In the genomic region with DNA sequence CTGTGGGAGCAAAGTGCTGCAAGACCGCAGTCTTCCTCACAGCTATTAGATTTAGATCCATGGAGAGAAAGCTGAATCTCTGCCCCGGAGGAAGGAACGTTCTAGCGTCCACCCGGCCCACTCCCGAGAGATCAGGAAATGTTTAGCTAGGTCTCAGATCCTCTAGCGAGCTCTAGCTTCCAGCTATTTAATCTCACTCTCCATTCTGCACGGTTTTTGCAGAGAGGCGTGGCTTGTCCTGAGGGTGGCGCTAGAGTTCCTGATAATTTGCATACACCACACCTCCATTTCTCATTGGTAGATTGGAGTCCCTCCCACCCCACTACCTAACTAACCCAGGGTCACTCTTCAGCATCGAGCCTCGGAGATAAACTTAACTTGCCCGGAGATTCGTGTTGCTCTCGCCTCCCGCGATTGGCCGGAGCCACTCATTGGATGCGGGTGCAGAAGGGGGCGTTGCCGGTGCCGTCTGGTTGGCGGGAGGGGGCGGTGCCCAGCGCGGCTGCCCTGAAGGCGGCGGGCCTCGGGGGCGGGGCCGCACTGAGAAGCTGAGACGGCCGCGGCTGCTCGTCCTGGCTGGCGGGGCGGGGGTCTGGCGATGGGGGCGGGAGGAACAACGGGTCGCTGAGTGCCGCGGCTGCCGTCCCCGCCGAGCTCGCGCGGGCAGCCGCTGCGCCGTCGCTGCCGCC, we compare ENCODE assay signal across 8 mouse cellular contexts. TPM values are rescaled to one million over a fixed set of nuclear protein-coding genes. Genes with fewer than 3 reads are reported as not detected.
A peak's percentile ranks its signal among the peaks of the same experiment; 100 is the strongest.
DNase-seq lines count a peak whose midpoint lies in the region; ATAC-seq lines count a peak whose summit lies in the region.

No protein-coding gene starts in this region.

- WGBS in heart, embryonic 13.5 days, result 1% methylated on average over 36 of the region's 54 CpGs
- WGBS in liver, embryonic 12.5 days (ENCODE audit: insufficient replicate concordance), result under 1% methylated on average over 46 of the region's 54 CpGs
- WGBS in stomach, embryonic 15.5 days, result under 1% methylated on average over 37 of the region's 54 CpGs

- peak overlapping the region; percentile 95 for H3K9ac ChIP-seq in heart, embryonic 13.5 days
- H3K9ac ChIP-seq in liver, embryonic 12.5 days, result peak overlapping the region; percentile 58
- H3K9ac ChIP-seq in stomach, embryonic 15.5 days, result peak overlapping the region; percentile 89

- DNase-seq in CD4-positive, CD25-positive, alpha-beta regulatory T cell, adult 2 months (ENCODE audit: low read depth, low spot score), result peak; percentile 99
- DNase-seq in fat pad, adult 2 months (ENCODE audit: extremely low read depth, low read depth, low spot score), result peak; percentile 93
- DNase-seq in kidney, postnatal 10 days, result peak; percentile 99
- DNase-seq in natural killer cell, adult 2 months (ENCODE audit: low spot score in 2 of 2), result peak; percentile 97 to 99

- peak overlapping the region; percentile 64 for H3K4me3 ChIP-seq in brown adipose tissue, adult 24 weeks (ENCODE audit: insufficient read depth, low read depth, low read length)
- H3K4me3 ChIP-seq in heart, embryonic 13.5 days, result peak overlapping the region; percentile 93
- H3K4me3 ChIP-seq in liver, embryonic 12.5 days, result peak overlapping the region; percentile 68
- peak overlapping the region; percentile 96 for H3K4me3 ChIP-seq in stomach, embryonic 15.5 days (replicated peaks)

- H3K4me1 ChIP-seq in brown adipose tissue, adult 24 weeks (ENCODE audit: control insufficient read depth, insufficient read depth, insufficient read length, low read length), result no peaks in the 10 kb centered on the region
- peaks cover 16% of the 10 kb centered on the region for H3K4me1 ChIP-seq in heart, embryonic 13.5 days
- H3K4me1 ChIP-seq in liver, embryonic 12.5 days, result peaks cover 25% of the 10 kb centered on the region
- H3K4me1 ChIP-seq in stomach, embryonic 15.5 days, result 0 out of 2 replicates have a peak, but pooled peaks cover 7% of the 10 kb centered on the region

- peak overlapping the region; percentile 45; the same call in 1 of the 2 replicates for H3K27ac ChIP-seq in brown adipose tissue, adult 24 weeks (replicated peaks; ENCODE audit: low read depth, low read length)
- peak overlapping the region; percentile 96 for H3K27ac ChIP-seq in heart, embryonic 13.5 days (replicated peaks)
- peak overlapping the region; percentile 73 for H3K27ac ChIP-seq in liver, embryonic 12.5 days
- H3K27ac ChIP-seq in stomach, embryonic 15.5 days, result peak overlapping the region; percentile 96

- no peaks in the 10 kb centered on the region for H3K27me3 ChIP-seq in heart, embryonic 13.5 days (replicated peaks)
- peaks cover 25% of the 10 kb centered on the region for H3K27me3 ChIP-seq in liver, embryonic 12.5 days (replicated peaks)
- H3K27me3 ChIP-seq in stomach, embryonic 15.5 days (replicated peaks), result no peaks in the 10 kb centered on the region

- peak overlapping the region; percentile 82 for H3K4me2 ChIP-seq in heart, embryonic 13.5 days
- peak overlapping the region; percentile 90 for H3K4me2 ChIP-seq in liver, embryonic 12.5 days
- peak overlapping the region; percentile 64 for H3K4me2 ChIP-seq in stomach, embryonic 15.5 days

- ATAC-seq in heart, embryonic 13.5 days (ENCODE audit: extremely low read depth, insufficient number of reproducible peaks, low FRiP score, low TSS enrichment), result peak; percentile 96
- ATAC-seq in liver, embryonic 12.5 days, result peak; percentile 97
- ATAC-seq in stomach, embryonic 15.5 days (ENCODE audit: insufficient read depth, low FRiP score, low read depth), result peak; percentile 98

- H3K9me3 ChIP-seq in heart, embryonic 13.5 days, result no peaks in the 10 kb centered on the region
- H3K9me3 ChIP-seq in liver, embryonic 12.5 days (replicated peaks), result no peaks in the 10 kb centered on the region
- H3K9me3 ChIP-seq in stomach, embryonic 15.5 days, result no peaks in the 10 kb centered on the region

- H3K36me3 ChIP-seq in heart, embryonic 13.5 days, result no peaks in the 10 kb centered on the region
- H3K36me3 ChIP-seq in liver, embryonic 12.5 days, result no peaks in the 10 kb centered on the region
- H3K36me3 ChIP-seq in stomach, embryonic 15.5 days, result no peaks in the 10 kb centered on the region

RNA-seq across cellular contexts. Expression of gene Sesn3, which starts 1.1 kb away (rescaled TPM):
- polyA plus RNA-seq in brown adipose tissue, adult 24 weeks (2012; ENCODE audit: insufficient read depth, insufficient read length, missing spikeins), result 4.1 and 7.3 TPM in 2 replicates
- 10.1 and 11.9 TPM in 2 replicates for polyA plus RNA-seq in heart, embryonic 13.5 days (2015; fragmentation: Nextera tagmentation; extraction: Ambion mirVana)
- 1.8 and 2.4 TPM in 2 replicates for polyA plus RNA-seq in liver, embryonic 12.5 days (2016; fragmentation: Nextera tagmentation; extraction: Ambion mirVana)
- 13.2 and 14.7 TPM in 2 replicates for polyA plus RNA-seq in stomach, embryonic 15.5 days (2015; fragmentation: Nextera tagmentation; extraction: Ambion mirVana)

Comparison
In these comparisons a context has a peak if more than half of its experiments do, and no peak if none do; other contexts are left out.
1. Peak in every context shown above with its lines: DNase-seq, ATAC-seq, H3K4me3 ChIP-seq and H3K27ac ChIP-seq.
2. H3K27ac ChIP-seq: peak in every context shown above with its lines; median percentile 96 in heart, embryonic 13.5 days; 96 in stomach, embryonic 15.5 days; 73 in liver, embryonic 12.5 days; 45 in brown adipose tissue, adult 24 weeks.